Mouse (Mus musculus) limb, embryonic 14.5 days (tissue): ENCODE measurements around the gene Morn5. TPM values are rescaled to one million over a fixed set of nuclear protein-coding genes. Genes with fewer than 3 reads are reported as not detected.

Experiments used
- ATAC-seq: fragments of 200-750 bp; cut with Nextera tagmentation; 2 replicates; pipeline ENCODE4 v1.8.0; 2017; ENCODE audit warnings: low read depth, moderate number of reproducible peaks, moderate TSS enrichment; ENCODE audit not compliant: low FRiP score
- DNase-seq: peaks from one replicate; pipeline ENCODE4 v3.0.0-alpha.2; 2015; ENCODE audit warnings: low spot score
- H3K27ac ChIP-seq: fragments of 300-500 bp; sonication (generic); replicated peaks from 2 replicates; pipeline ENCODE4 v1.5.1; 2014; ENCODE audit warnings: low read depth, mild to moderate bottlenecking, low read length, moderate library complexity, mixed read lengths
- H3K27me3 ChIP-seq: fragments of 300-500 bp; sonication (generic); 2 replicates; pipeline ENCODE4 v1.6.1; 2014; ENCODE audit warnings: low read length, mixed read lengths; ENCODE audit not compliant: control insufficient read depth, insufficient read depth
- H3K36me3 ChIP-seq: fragments of 300-500 bp; sonication (generic); 2 replicates; pipeline ENCODE4 v1.6.1; 2014; ENCODE audit warnings: mild to moderate bottlenecking, low read length, moderate library complexity, mixed read lengths; ENCODE audit not compliant: control insufficient read depth, insufficient read depth
- H3K4me1 ChIP-seq: fragments of 300-500 bp; sonication (generic); 2 replicates; pipeline ENCODE4 v1.6.1; 2014; ENCODE audit warnings: antibody characterized with exemption, low read length, mixed read lengths; ENCODE audit not compliant: control insufficient read depth, insufficient read depth
- H3K4me2 ChIP-seq: fragments of 300-500 bp; sonication (generic); replicated peaks from 2 replicates; pipeline ENCODE4 v1.6.1; 2014; ENCODE audit warnings: low read depth, mild to moderate bottlenecking, low read length, moderate library complexity; ENCODE audit not compliant: severe bottlenecking
- H3K4me3 ChIP-seq: fragments of 300-500 bp; sonication (generic); replicated peaks from 2 replicates; pipeline ENCODE4 v1.5.1; 2014; ENCODE audit warnings: low read length
- H3K9ac ChIP-seq: fragments of 300-500 bp; sonication (generic); 2 replicates; pipeline ENCODE4 v1.6.1; 2014; ENCODE audit warnings: mild to moderate bottlenecking, low read depth, low read length, moderate library complexity; ENCODE audit not compliant: severe bottlenecking
- H3K9me3 ChIP-seq: fragments of 300-500 bp; sonication (generic); 2 replicates; pipeline ENCODE4 v1.6.1; 2016; ENCODE audit warnings: low read length; ENCODE audit not compliant: control insufficient read depth
- POLR2A ChIP-seq: fragments of 200-500 bp; IDR thresholded peaks from 2 replicates; pipeline ENCODE4 v1.8.0; 2012; ENCODE audit warnings: inconsistent platforms, mild to moderate bottlenecking, moderate library complexity, borderline replicate concordance; ENCODE audit not compliant: insufficient read depth, insufficient read length; ENCODE audit errors: extremely low read depth
- WGBS: fragments of 180-500 bp; shearing (Covaris S2); extraction: QIAGEN DNeasy Blood & Tissue Kit; methylation state at CpG from one replicate; pipeline ENCODE4 v1.1.7; 2014; 5-methylcytosine and 5-hydroxymethylcytosine counted together
- polyA plus RNA-seq, 2 experiments: library from polyadenylated mRNA; depleted of rRNA in 1 of 2; stranded (reverse) in 1 of 2; unstranded in 1 of 2; fragments of >200 nt; fragmentation: Nextera tagmentation in 1 of 2; extraction: Ambion mirVana in 1 of 2; gene quantifications; 2 replicates each; pipeline versions ENCODE4 v1.2.1 to v1.2.3; 2012 to 2014

Gene Morn5
- polyA plus RNA-seq, 2 experiments: 0.19 TPM; not detected in 1

GRCm38 (mm10) chr2:36040872-36041271 is 8.4 kb upstream of the Morn5 start:
- Histone ChIP-seq H3K27me3 (no peaks in the 10 kb centered on the region), H3K9ac (no peak overlapping the region), H3K4me2 (no peak overlapping the region), H3K4me1 (no peaks in the 10 kb centered on the region), H3K27ac (no peak overlapping the region), H3K9me3 (no peaks in the 10 kb centered on the region), H3K4me3 (no peak overlapping the region), H3K36me3 (peaks cover 53% of the 10 kb centered on the region)
- DNase-seq (no peak), ATAC-seq (no peak)
- WGBS: 78% methylated on average over 1 of the region's 1 CpGs
- no peak for TF ChIP-seq POLR2A

GRCm38 (mm10) chr2:36048164-36048563 is 1.1 kb upstream of the Morn5 start:
- Histone ChIP-seq H3K9ac (peak overlapping the region; percentile 83), H3K4me2 (peak overlapping the region; percentile 63), H3K27me3 (no peaks in the 10 kb centered on the region), H3K36me3 (peaks cover 19% of the 10 kb centered on the region), H3K4me3 (peak overlapping the region; percentile 86), H3K9me3 (no peaks in the 10 kb centered on the region), H3K4me1 (peaks cover 12% of the 10 kb centered on the region; the same call in 1 of the 2 replicates), H3K27ac (no peak overlapping the region)
- no peak for DNase-seq
- WGBS: 73% methylated on average over 8 of the region's 8 CpGs
- no peak for TF ChIP-seq POLR2A
- no peak for ATAC-seq

- peak; percentile 24; the same call in 1 of the 2 replicates for ATAC-seq
- no peak for TF ChIP-seq POLR2A
These were observed 303 bp downstream of the Morn5 start for GRCm38 (mm10) chr2:36049567-36049954.

GRCm38 (mm10) chr2:36053249-36053648 is 4.0 kb downstream of the Morn5 start:
- Histone ChIP-seq H3K27me3 (no peaks in the 10 kb centered on the region), H3K4me3 (no peak overlapping the region), H3K9me3 (no peaks in the 10 kb centered on the region), H3K4me2 (no peak overlapping the region), H3K27ac (no peak overlapping the region), H3K36me3 (no peaks in the 10 kb centered on the region), H3K4me1 (peaks cover 6% of the 10 kb centered on the region; the same call in 1 of the 2 replicates), H3K9ac (no peak overlapping the region)
- TF ChIP-seq POLR2A: no peak
- WGBS: 53% methylated on average over 3 of the region's 3 CpGs
- no peak for ATAC-seq
- no peak for DNase-seq

More at GRCm38 (mm10) chr2:36049567-36049954, 303 bp downstream of the Morn5 start:
- H3K9me3 ChIP-seq: no peaks in the 10 kb centered on the region
- no peak overlapping the region for H3K9ac ChIP-seq
- H3K4me3 ChIP-seq: peak overlapping the region; percentile 86
- peak overlapping the region; percentile 63 for H3K4me2 ChIP-seq
- peak overlapping the region; percentile 39; the same call in 1 of the 2 replicates for H3K27ac ChIP-seq
- peaks cover 12% of the 10 kb centered on the region; the same call in 1 of the 2 replicates for H3K4me1 ChIP-seq
- peaks cover 5% of the 10 kb centered on the region; the same call in 1 of the 2 replicates for H3K36me3 ChIP-seq
- WGBS: 42% methylated on average over 10 of the region's 10 CpGs
- H3K27me3 ChIP-seq: no peaks in the 10 kb centered on the region
- DNase-seq: no peak

GRCm38 (mm10) chr2:36056248-36056647 is 7.0 kb downstream of the Morn5 start:
- Histone ChIP-seq H3K4me2 (no peak overlapping the region), H3K27ac (no peak overlapping the region), H3K4me1 (no peaks in the 10 kb centered on the region), H3K9me3 (no peaks in the 10 kb centered on the region), H3K9ac (no peak overlapping the region), H3K27me3 (no peaks in the 10 kb centered on the region), H3K36me3 (no peaks in the 10 kb centered on the region), H3K4me3 (no peak overlapping the region)
- no peak for TF ChIP-seq POLR2A
- peak; percentile 51 for ATAC-seq
- DNase-seq: peak; percentile 36
- WGBS: 31% methylated on average over 3 of the region's 3 CpGs
